Mouse (Mus musculus) hindbrain, embryonic 16.5 days (tissue): ENCODE data around the gene Fbxo40. TPM values are rescaled to one million over a fixed set of nuclear protein-coding genes. Genes with fewer than 3 reads are reported as not detected.

Source experiments
- ATAC-seq: fragments of 200-750 bp; cut with Nextera tagmentation; 2 replicates; pipeline ENCODE4 v1.8.0; 2017; ENCODE audit warnings: moderate TSS enrichment, moderate library complexity
- H3K27ac ChIP-seq: fragments of 300-500 bp; sonication (generic); 2 replicates; pipeline ENCODE4 v1.5.1; 2014; ENCODE audit warnings: low read depth, mild to moderate bottlenecking, control low read depth, low read length, moderate library complexity
- H3K27me3 ChIP-seq: fragments of 300-500 bp; sonication (generic); replicated peaks from 2 replicates; pipeline ENCODE4 v1.6.1; 2014; ENCODE audit warnings: low read length; ENCODE audit not compliant: control insufficient read depth, insufficient read depth
- H3K36me3 ChIP-seq: fragments of 300-500 bp; sonication (generic); 2 replicates; pipeline ENCODE4 v1.6.1; 2014; ENCODE audit warnings: mild to moderate bottlenecking, low read length, moderate library complexity, mixed read lengths; ENCODE audit not compliant: control insufficient read depth, insufficient read depth
- H3K4me1 ChIP-seq: fragments of 300-500 bp; sonication (generic); 2 replicates; pipeline ENCODE4 v1.6.1; 2014; ENCODE audit warnings: low read depth, low read length; ENCODE audit not compliant: control insufficient read depth, insufficient read depth
- H3K4me2 ChIP-seq: fragments of 300-500 bp; sonication (generic); 2 replicates; pipeline ENCODE4 v1.6.1; 2014; ENCODE audit warnings: mild to moderate bottlenecking, low read length, control low read depth, moderate library complexity
- H3K4me3 ChIP-seq: fragments of 300-500 bp; sonication (generic); 2 replicates; pipeline ENCODE4 v1.5.1; 2014; ENCODE audit warnings: mild to moderate bottlenecking, low read length, control low read depth, moderate library complexity
- H3K9ac ChIP-seq: fragments of 300-500 bp; sonication (generic); 2 replicates; pipeline ENCODE4 v1.6.1; 2014; ENCODE audit warnings: low read depth, mild to moderate bottlenecking, control low read depth, low read length, moderate library complexity
- H3K9me3 ChIP-seq: fragments of 300-500 bp; sonication (generic); 2 replicates; pipeline ENCODE4 v1.6.1; 2014; ENCODE audit warnings: mild to moderate bottlenecking, low read length, moderate library complexity; ENCODE audit not compliant: control insufficient read depth
- WGBS: fragments of 180-500 bp; shearing (Covaris S2); extraction: QIAGEN DNeasy Blood & Tissue Kit; methylation state at CpG from one replicate; pipeline ENCODE4 v1.1.7; 2014; 5-methylcytosine and 5-hydroxymethylcytosine counted together
- polyA plus RNA-seq: library from polyadenylated mRNA; unstranded; fragments of >200 nt; fragmentation: Nextera tagmentation; extraction: Ambion mirVana; gene quantifications from 2 replicates; pipeline ENCODE4 v1.2.1, GENCODE M21; 2015

Gene Fbxo40
- polyA plus RNA-seq, 1 experiment from 2014 or later: 0.06 TPM

DNA sequence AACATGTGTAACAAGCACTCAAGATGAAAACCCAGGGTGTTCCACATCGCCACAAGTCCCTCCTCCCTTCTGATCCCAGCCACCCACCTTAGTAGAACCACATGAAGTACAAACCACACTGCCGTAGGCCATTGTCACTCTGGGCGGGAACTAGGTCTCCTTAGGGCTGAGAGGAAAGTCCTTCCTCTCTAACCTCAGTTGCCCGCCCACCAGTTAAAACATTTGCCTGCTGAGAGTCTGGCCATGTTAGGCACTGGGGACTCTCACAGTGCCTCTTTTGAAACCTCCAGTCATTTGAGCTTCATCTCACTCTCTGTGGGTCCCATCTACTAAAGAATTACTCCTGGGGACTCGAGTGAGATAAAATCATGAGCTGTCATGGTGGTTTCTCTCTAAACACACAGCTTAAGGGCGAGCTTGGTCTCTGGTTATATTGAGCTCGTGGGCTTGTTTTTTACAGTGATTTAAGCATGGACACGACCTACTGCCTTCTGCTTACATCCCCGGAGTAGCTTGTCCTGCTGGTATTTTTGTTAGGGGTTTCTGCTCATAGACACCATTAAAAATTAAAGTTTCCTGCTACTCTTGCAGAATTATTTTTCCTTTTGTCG, 62.7 kb downstream of the Fbxo40 start:
- Histone ChIP-seq H3K36me3 (peaks cover 51% of the 10 kb centered on the region), H3K27me3 (no peaks in the 10 kb centered on the region), H3K4me3 (no peak overlapping the region), H3K4me1 (no peaks in the 10 kb centered on the region), H3K9ac (no peak overlapping the region), H3K9me3 (no peaks in the 10 kb centered on the region), H3K27ac (no peak overlapping the region), H3K4me2 (no peak overlapping the region)
- no peak for ATAC-seq
- WGBS: 92% methylated on average over 10 of the region's 10 CpGs

DNA sequence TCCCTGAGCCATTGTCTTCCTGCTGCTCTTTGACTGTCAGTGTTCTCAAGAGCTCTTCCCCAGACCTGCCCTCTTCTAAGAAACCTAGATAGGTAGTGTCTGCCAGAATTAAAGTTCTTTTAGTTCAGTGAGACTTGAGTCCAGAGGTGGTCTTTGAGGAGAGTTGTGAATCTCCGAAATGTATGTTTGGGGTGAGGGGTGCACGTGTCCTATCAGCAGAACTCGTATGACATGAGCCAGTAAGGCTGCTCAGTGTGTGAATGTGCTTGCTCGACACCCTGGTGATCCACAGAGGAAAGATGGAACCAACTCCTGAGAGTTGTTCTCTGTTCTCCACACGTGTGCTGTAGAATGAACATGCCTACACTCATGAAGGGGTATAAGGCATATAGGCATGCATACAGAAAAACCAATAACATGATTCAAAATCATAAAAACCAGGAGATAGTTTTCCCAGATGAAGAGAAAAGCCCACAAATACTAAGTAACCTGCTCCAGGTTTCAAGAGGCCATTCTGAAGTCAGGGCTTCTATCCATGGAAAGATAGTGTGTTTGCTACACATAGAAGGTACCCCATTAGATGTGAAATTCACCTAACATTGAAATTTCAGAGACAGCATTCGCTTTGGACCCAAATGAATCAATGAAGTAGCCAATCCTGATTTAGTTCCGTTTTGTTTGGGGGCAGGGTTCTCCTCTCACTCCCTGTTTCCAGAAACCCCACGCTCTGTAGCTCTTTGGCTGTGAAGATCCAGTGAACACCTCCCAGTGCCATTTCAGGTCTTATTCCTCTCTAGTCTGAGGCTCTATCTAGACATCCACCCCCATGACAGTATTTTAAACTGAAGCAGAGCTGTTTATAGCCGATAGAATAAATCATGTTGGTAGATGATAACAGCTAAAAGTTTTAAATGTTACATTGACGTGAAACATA, 63.5 kb downstream of the Fbxo40 start:
- Histone ChIP-seq H3K4me1 (no peaks in the 10 kb centered on the region), H3K4me2 (no peak overlapping the region), H3K4me3 (no peak overlapping the region), H3K27ac (no peak overlapping the region), H3K9ac (no peak overlapping the region), H3K9me3 (no peaks in the 10 kb centered on the region), H3K27me3 (no peaks in the 10 kb centered on the region), H3K36me3 (peaks cover 43% of the 10 kb centered on the region)
- ATAC-seq: no peak
- 94% methylated on average over 10 of the region's 10 CpGs for WGBS

DNA sequence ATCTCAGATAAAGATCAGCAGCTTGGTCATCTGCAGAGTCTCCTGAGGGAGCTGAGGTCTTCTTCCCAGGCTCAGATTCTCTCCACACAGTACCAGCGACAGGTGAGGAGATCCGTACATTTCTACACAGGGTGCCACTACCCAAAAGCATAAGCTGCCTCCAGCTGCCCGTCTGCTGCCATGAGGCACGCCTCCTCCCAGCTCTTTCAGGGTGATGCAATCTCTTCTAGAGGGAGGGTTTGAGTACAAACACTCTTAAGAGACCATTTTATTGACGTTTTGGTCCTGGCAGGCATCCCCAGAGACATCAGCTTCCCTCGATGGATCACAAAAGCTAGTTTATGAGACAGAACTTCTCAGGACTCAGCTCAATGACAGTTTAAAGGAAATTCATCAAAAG, 64.5 kb downstream of the Fbxo40 start:
- no peaks in the 10 kb centered on the region for H3K4me1 ChIP-seq
- H3K9me3 ChIP-seq: no peaks in the 10 kb centered on the region
- H3K27me3 ChIP-seq: no peaks in the 10 kb centered on the region
- no peak for ATAC-seq
- peaks cover 40% of the 10 kb centered on the region for H3K36me3 ChIP-seq
- no peak overlapping the region for H3K4me2 ChIP-seq
- no peak overlapping the region for H3K4me3 ChIP-seq
- H3K27ac ChIP-seq: no peak overlapping the region
- WGBS: 83% methylated on average over 6 of the region's 6 CpGs
- no peak overlapping the region for H3K9ac ChIP-seq

DNA sequence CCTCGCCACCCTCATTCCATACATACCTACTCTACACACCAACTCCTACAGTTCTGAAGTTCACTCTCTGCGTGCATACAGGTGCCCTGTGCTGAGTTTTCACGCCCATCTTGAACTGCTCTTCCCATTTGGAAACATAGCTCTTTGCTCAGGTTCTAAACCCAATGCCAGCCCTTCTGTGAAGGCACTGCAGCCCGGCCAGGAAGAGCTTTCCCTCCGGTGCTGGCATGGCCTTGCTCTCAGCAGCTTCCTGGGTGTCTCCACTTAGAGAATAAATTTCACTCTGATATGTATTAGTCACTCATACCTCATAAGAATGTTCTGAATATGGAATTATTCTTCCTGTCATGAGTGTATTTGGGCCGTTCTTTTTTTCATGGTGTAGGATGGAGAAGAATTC, 64.9 kb downstream of the Fbxo40 start:
- H3K9ac ChIP-seq: no peak overlapping the region
- H3K4me1 ChIP-seq: no peaks in the 10 kb centered on the region
- 95% methylated on average over 6 of the region's 6 CpGs for WGBS
- H3K4me2 ChIP-seq: no peak overlapping the region
- ATAC-seq: no peak
- peaks cover 40% of the 10 kb centered on the region for H3K36me3 ChIP-seq
- H3K9me3 ChIP-seq: no peaks in the 10 kb centered on the region
- no peaks in the 10 kb centered on the region for H3K27me3 ChIP-seq
- no peak overlapping the region for H3K4me3 ChIP-seq
- H3K27ac ChIP-seq: no peak overlapping the region

DNA sequence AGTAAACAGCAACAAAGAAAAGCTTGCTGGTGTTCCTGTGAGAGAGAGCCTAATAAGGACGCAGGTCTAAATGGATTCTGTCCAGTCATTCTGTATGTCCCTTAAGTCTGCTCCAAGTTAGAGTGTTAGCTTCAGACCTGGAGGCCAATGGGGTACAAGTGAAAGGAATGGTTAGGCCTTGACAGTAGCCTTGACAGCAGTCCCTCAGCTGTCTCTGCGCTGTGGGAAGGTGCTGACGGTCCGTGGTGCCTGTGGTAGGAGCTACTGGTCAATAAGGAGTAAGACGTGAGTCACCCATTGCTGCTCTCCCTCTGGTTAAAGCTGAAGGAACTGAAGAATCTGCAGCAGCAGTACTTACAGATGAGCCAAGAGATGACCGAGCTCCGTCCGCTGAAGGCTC, 66.0 kb downstream of the Fbxo40 start:
- no peak overlapping the region for H3K4me3 ChIP-seq
- ATAC-seq: no peak
- no peak overlapping the region for H3K4me2 ChIP-seq
- no peaks in the 10 kb centered on the region for H3K27me3 ChIP-seq
- WGBS: 96% methylated on average over 8 of the region's 8 CpGs
- peaks cover 42% of the 10 kb centered on the region for H3K36me3 ChIP-seq
- no peaks in the 10 kb centered on the region for H3K9me3 ChIP-seq
- no peaks in the 10 kb centered on the region for H3K4me1 ChIP-seq
- H3K27ac ChIP-seq: no peak overlapping the region
- H3K9ac ChIP-seq: no peak overlapping the region

DNA sequence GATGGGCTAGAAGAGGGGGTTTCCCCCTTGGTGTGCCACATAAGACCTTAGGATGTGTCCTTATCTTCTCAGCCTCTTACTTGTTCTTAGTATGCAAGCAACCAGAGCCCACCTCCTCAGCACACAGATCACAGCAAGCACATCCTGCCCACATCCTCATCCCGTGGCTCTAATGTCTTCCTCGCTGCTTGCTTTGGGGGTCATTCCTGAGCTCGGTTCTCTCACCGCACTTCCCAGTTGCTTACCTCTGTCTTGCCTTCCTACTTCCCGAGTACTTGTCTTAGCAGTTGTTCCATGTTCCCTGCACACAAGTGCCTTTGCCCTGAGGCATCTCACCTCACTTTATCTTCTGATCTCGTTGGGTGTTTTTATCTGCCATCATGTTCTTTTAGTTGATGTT, 68.3 kb downstream of the Fbxo40 start:
- H3K4me3 ChIP-seq: no peak overlapping the region
- no peaks in the 10 kb centered on the region for H3K9me3 ChIP-seq
- no peak overlapping the region for H3K27ac ChIP-seq
- WGBS: 93% methylated on average over 6 of the region's 6 CpGs
- ATAC-seq: no peak
- H3K4me2 ChIP-seq: no peak overlapping the region
- H3K9ac ChIP-seq: no peak overlapping the region
- peaks cover 40% of the 10 kb centered on the region for H3K36me3 ChIP-seq
- no peaks in the 10 kb centered on the region for H3K27me3 ChIP-seq
- H3K4me1 ChIP-seq: no peaks in the 10 kb centered on the region

DNA sequence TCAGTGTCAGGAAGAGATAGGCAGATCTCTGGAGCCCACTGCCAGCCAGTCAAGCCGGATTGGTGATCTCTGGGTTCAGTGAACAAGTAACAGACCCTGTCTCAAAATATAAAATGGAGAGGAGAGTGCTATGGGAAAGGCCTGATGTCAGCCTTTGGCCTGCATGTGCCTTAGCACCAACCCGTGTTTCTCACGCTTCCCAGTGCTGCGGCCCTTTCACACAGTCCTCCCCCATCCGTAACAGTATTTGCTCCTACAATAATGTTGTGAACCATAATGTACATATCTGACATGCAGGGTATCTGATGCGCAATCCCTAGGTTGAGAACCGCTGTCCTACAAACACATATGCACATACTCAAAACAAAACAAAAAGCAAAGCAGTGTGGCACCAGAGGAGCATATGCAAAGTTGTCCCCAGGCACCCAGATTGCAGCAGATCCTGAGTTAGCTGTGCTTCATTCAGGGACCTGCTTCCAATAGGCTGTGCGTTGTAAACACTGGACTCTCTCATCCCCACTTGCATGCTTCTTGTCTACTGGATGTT, 69.1 kb downstream of the Fbxo40 start:
- Histone ChIP-seq H3K36me3 (peaks cover 36% of the 10 kb centered on the region), H3K27me3 (no peaks in the 10 kb centered on the region)

DNA sequence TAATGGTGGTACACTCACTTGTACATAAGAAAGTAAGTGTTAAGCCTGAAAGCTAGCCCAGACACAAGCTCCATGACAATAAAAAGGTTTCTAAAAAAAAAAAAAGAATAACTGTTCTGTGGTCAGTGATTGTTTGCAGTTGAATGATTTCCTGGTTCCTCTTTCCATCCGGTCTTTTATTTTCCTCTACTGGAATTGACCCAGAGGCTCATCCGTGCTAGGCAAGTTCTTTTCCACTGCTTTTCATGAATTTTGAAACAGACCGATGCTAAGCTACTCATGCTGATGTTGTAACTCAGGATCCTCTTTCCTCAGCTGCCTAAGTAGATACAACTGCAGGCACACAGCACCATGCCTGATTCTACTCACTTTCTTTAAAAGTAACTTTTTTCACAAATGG, 69.9 kb downstream of the Fbxo40 start:
- no peaks in the 10 kb centered on the region for H3K4me1 ChIP-seq
- WGBS: 89% methylated on average over 3 of the region's 3 CpGs
- no peaks in the 10 kb centered on the region for H3K9me3 ChIP-seq
- peaks cover 32% of the 10 kb centered on the region for H3K36me3 ChIP-seq
- H3K27me3 ChIP-seq: no peaks in the 10 kb centered on the region
- no peak overlapping the region for H3K4me2 ChIP-seq
- H3K9ac ChIP-seq: no peak overlapping the region
- no peak overlapping the region for H3K27ac ChIP-seq
- no peak for ATAC-seq
- H3K4me3 ChIP-seq: no peak overlapping the region

More for the DNA sequence above, 69.1 kb downstream of the Fbxo40 start:
- H3K4me2 ChIP-seq: no peak overlapping the region
- H3K27ac ChIP-seq: no peak overlapping the region
- H3K9me3 ChIP-seq: no peaks in the 10 kb centered on the region
- H3K4me3 ChIP-seq: no peak overlapping the region
- WGBS: 93% methylated on average over 8 of the region's 8 CpGs
- H3K9ac ChIP-seq: no peak overlapping the region
- H3K4me1 ChIP-seq: no peaks in the 10 kb centered on the region
- ATAC-seq: no peak

DNA sequence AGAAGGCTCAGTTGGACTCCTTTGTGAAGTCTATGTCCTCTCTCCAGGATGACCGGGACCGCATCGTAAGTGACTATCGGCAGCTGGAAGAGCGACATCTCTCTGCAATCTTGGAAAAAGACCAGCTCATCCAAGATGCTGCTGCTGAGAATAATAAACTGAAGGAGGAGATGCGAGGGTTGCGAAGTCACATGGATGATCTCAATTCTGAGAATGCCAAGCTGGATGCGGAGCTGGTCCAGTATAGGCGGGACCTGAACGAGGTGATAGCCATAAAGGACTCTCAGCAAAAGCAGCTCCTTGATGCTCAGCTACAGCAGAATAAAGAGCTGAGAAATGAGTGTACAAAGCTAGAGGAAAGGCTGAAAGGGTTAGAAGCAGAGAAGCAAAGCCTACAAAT, 71.8 kb downstream of the Fbxo40 start:
- H3K27ac ChIP-seq: no peak overlapping the region
- 94% methylated on average over 10 of the region's 10 CpGs for WGBS
- ATAC-seq: no peak
- H3K9me3 ChIP-seq: no peaks in the 10 kb centered on the region
- H3K36me3 ChIP-seq: peaks cover 42% of the 10 kb centered on the region
- H3K27me3 ChIP-seq: no peaks in the 10 kb centered on the region
- H3K9ac ChIP-seq: no peak overlapping the region
- H3K4me3 ChIP-seq: no peak overlapping the region
- H3K4me1 ChIP-seq: no peaks in the 10 kb centered on the region
- no peak overlapping the region for H3K4me2 ChIP-seq
